Mouse (Mus musculus): ENCODE measurements around the gene 1700018G05Rik. TPM values are rescaled to one million over a fixed set of nuclear protein-coding genes. Genes with fewer than 3 reads are reported as not detected.
"Not testable (repeated sequence)": the region's sequence is repeated elsewhere in the genome, so short reads cannot be mapped to it uniquely, and the experiment has no call there.

1700018G05Rik gene
- polyA plus RNA-seq, 1 experiment from 2014 or later: not detected

- H3K9ac ChIP-seq (ENCODE audit: low read depth, low read length); H3K36me3 ChIP-seq (ENCODE audit: control insufficient read depth, insufficient read depth, low read length); H3K9me3 ChIP-seq (ENCODE audit: control insufficient read depth, low read length); ATAC-seq (ENCODE audit: low FRiP score); H3K4me3 ChIP-seq (ENCODE audit: low read depth, low read length); H3K4me2 ChIP-seq (replicated peaks; ENCODE audit: low read depth, low read length); H3K27me3 ChIP-seq (ENCODE audit: control insufficient read depth, insufficient read depth, low read length); H3K4me1 ChIP-seq (replicated peaks; ENCODE audit: control insufficient read depth, insufficient read depth, low read length); H3K27ac ChIP-seq (ENCODE audit: low read depth, low read length); DNase-seq (ENCODE audit: low spot score): not testable (repeated sequence)
- 89% methylated on average over 11 of the region's 11 CpGs for WGBS
Measured at GRCm38 (mm10) chrX:102950136-102950535, 22.0 kb downstream of the 1700018G05Rik start.

GRCm38 (mm10) chrX:102958917-102959316 is 30.7 kb downstream of the 1700018G05Rik start:
- no peak overlapping the region for H3K27ac ChIP-seq (ENCODE audit: low read depth, low read length)
- no peak overlapping the region for H3K4me2 ChIP-seq (replicated peaks; ENCODE audit: low read depth, low read length)
- H3K9ac ChIP-seq (ENCODE audit: low read depth, low read length): no peak overlapping the region
- WGBS: 37% methylated on average over 4 of the region's 4 CpGs
- H3K4me3 ChIP-seq (ENCODE audit: low read depth, low read length): no peak overlapping the region
- ATAC-seq (ENCODE audit: low FRiP score) (no peak), DNase-seq (ENCODE audit: low spot score) (peak; percentile 34)
- no peaks in the 10 kb centered on the region for H3K27me3 ChIP-seq (ENCODE audit: control insufficient read depth, insufficient read depth, low read length)
- H3K4me1 ChIP-seq (replicated peaks; ENCODE audit: control insufficient read depth, insufficient read depth, low read length): no peaks in the 10 kb centered on the region
- no peaks in the 10 kb centered on the region for H3K36me3 ChIP-seq (ENCODE audit: control insufficient read depth, insufficient read depth, low read length)
- no peaks in the 10 kb centered on the region for H3K9me3 ChIP-seq (ENCODE audit: control insufficient read depth, low read length)

- Histone ChIP-seq H3K27ac (ENCODE audit: low read depth, low read length) (no peak overlapping the region), H3K4me1 (replicated peaks; ENCODE audit: control insufficient read depth, insufficient read depth, low read length) (no peaks in the 10 kb centered on the region), H3K36me3 (ENCODE audit: control insufficient read depth, insufficient read depth, low read length) (no peaks in the 10 kb centered on the region), H3K4me3 (ENCODE audit: low read depth, low read length) (no peak overlapping the region), H3K9ac (ENCODE audit: low read depth, low read length) (no peak overlapping the region), H3K9me3 (ENCODE audit: control insufficient read depth, low read length) (no peaks in the 10 kb centered on the region), H3K27me3 (ENCODE audit: control insufficient read depth, insufficient read depth, low read length) (no peaks in the 10 kb centered on the region), H3K4me2 (replicated peaks; ENCODE audit: low read depth, low read length) (no peak overlapping the region)
- no peak for ATAC-seq (ENCODE audit: low FRiP score)
- 85% methylated on average over 2 of the region's 2 CpGs for WGBS
- no peak for DNase-seq (ENCODE audit: low spot score)
Measured at GRCm38 (mm10) chrX:102960581-102960980, 32.4 kb downstream of the 1700018G05Rik start.

Other genes starting within 250 kb of the 1700018G05Rik start
- gene Gm3880, start 241.4 kb upstream of the 1700018G05Rik start, polyA plus RNA-seq (2014; fragmentation: Nextera tagmentation; extraction: Ambion mirVana): not detected in 2 replicates
- gene Gm9112, start 220.7 kb upstream of the 1700018G05Rik start, polyA plus RNA-seq (2014; fragmentation: Nextera tagmentation; extraction: Ambion mirVana): not detected in 2 replicates
- gene Dmrtc1b, start 220.5 kb upstream of the 1700018G05Rik start, polyA plus RNA-seq (2014; fragmentation: Nextera tagmentation; extraction: Ambion mirVana): not detected in 2 replicates
- not detected in 2 replicates for gene Dmrtc1c1, start 125.4 kb upstream of the 1700018G05Rik start, polyA plus RNA-seq (2014; fragmentation: Nextera tagmentation; extraction: Ambion mirVana)
- not detected in 2 replicates for gene Dmrtc1c2, start 73.8 kb upstream of the 1700018G05Rik start, polyA plus RNA-seq (2014; fragmentation: Nextera tagmentation; extraction: Ambion mirVana)
- not detected in 2 replicates for gene 1700031F05Rik, start 60.4 kb upstream of the 1700018G05Rik start, polyA plus RNA-seq (2014; fragmentation: Nextera tagmentation; extraction: Ambion mirVana)
- 0.60 and 0.83 TPM in 2 replicates for gene Dmrtc1a, start 19.7 kb upstream of the 1700018G05Rik start, polyA plus RNA-seq (2014; fragmentation: Nextera tagmentation; extraction: Ambion mirVana)
- gene 1700011M02Rik, start 19.5 kb upstream of the 1700018G05Rik start, polyA plus RNA-seq (2014; fragmentation: Nextera tagmentation; extraction: Ambion mirVana): not detected in 2 replicates